Mouse (Mus musculus): ENCODE data around the gene Bnip1. TPM values are rescaled to one million over a fixed set of nuclear protein-coding genes. Genes with fewer than 3 reads are reported as not detected.

Gene Bnip1
- polyA plus RNA-seq, 1 experiment, result 21.4 TPM

GRCm38 (mm10) chr17:26793068-26793765 is 12.4 kb downstream of the Bnip1 start:
- no peaks in the 10 kb centered on the region for H3K27me3 ChIP-seq (replicated peaks; ENCODE audit: control insufficient read depth, insufficient read depth, low read length)
- H3K36me3 ChIP-seq (ENCODE audit: control insufficient read depth, insufficient read depth, low read length), result peaks cover 3% of the 10 kb centered on the region
- H3K4me1 ChIP-seq (ENCODE audit: control insufficient read depth, insufficient read depth, low read length), result no peaks in the 10 kb centered on the region
- no peak for DNase-seq
- no peak overlapping the region for H3K4me3 ChIP-seq (ENCODE audit: insufficient read depth, low read depth, low read length)
- WGBS, result 77% methylated on average over 5 of the region's 5 CpGs
- TF ChIP-seq POLR2A (IDR thresholded peaks at IDR 0.05; ENCODE audit: low read depth, low read length), result no peak
- TF ChIP-seq CTCF (conservative IDR thresholded peaks at IDR 0.05; ENCODE audit: insufficient read depth, insufficient read length, low read depth, low read length), result no peak
- no peak overlapping the region for H3K27ac ChIP-seq (ENCODE audit: insufficient read depth, low read depth, low read length)

- peak; percentile 59 for DNase-seq
- Histone ChIP-seq H3K4me1 (ENCODE audit: control insufficient read depth, insufficient read depth, low read length) (no peaks in the 10 kb centered on the region), H3K27me3 (replicated peaks; ENCODE audit: control insufficient read depth, insufficient read depth, low read length) (no peaks in the 10 kb centered on the region), H3K36me3 (ENCODE audit: control insufficient read depth, insufficient read depth, low read length) (peaks cover 3% of the 10 kb centered on the region), H3K4me3 (ENCODE audit: insufficient read depth, low read depth, low read length) (no peak overlapping the region), H3K27ac (ENCODE audit: insufficient read depth, low read depth, low read length) (no peak overlapping the region)
- TF ChIP-seq CTCF (conservative IDR thresholded peaks at IDR 0.05; ENCODE audit: insufficient read depth, insufficient read length, low read depth, low read length), result peak; percentile 90
- TF ChIP-seq POLR2A (IDR thresholded peaks at IDR 0.05; ENCODE audit: low read depth, low read length), result no peak
- WGBS, result 10% methylated on average over 3 of the region's 3 CpGs
Measured at GRCm38 (mm10) chr17:26794744-26795143, 13.9 kb downstream of the Bnip1 start.

GRCm38 (mm10) chr17:26795386-26795785 is 14.5 kb downstream of the Bnip1 start:
- no peak overlapping the region for H3K4me3 ChIP-seq (ENCODE audit: insufficient read depth, low read depth, low read length)
- 75% methylated on average over 7 of the region's 7 CpGs for WGBS
- DNase-seq, result no peak
- no peaks in the 10 kb centered on the region for H3K4me1 ChIP-seq (ENCODE audit: control insufficient read depth, insufficient read depth, low read length)
- no peaks in the 10 kb centered on the region for H3K27me3 ChIP-seq (replicated peaks; ENCODE audit: control insufficient read depth, insufficient read depth, low read length)
- TF ChIP-seq POLR2A (IDR thresholded peaks at IDR 0.05; ENCODE audit: low read depth, low read length), result no peak
- no peak for TF ChIP-seq CTCF (conservative IDR thresholded peaks at IDR 0.05; ENCODE audit: insufficient read depth, insufficient read length, low read depth, low read length)
- H3K36me3 ChIP-seq (ENCODE audit: control insufficient read depth, insufficient read depth, low read length), result peaks cover 3% of the 10 kb centered on the region
- no peak overlapping the region for H3K27ac ChIP-seq (ENCODE audit: insufficient read depth, low read depth, low read length)

- TF ChIP-seq CTCF (conservative IDR thresholded peaks at IDR 0.05; ENCODE audit: insufficient read depth, insufficient read length, low read depth, low read length), result no peak
- TF ChIP-seq POLR2A (IDR thresholded peaks at IDR 0.05; ENCODE audit: low read depth, low read length), result no peak
- Histone ChIP-seq H3K4me1 (ENCODE audit: control insufficient read depth, insufficient read depth, low read length) (no peaks in the 10 kb centered on the region), H3K4me3 (ENCODE audit: insufficient read depth, low read depth, low read length) (no peak overlapping the region), H3K27me3 (replicated peaks; ENCODE audit: control insufficient read depth, insufficient read depth, low read length) (no peaks in the 10 kb centered on the region), H3K27ac (ENCODE audit: insufficient read depth, low read depth, low read length) (no peak overlapping the region), H3K36me3 (ENCODE audit: control insufficient read depth, insufficient read depth, low read length) (no peaks in the 10 kb centered on the region)
- WGBS, result 72% methylated on average over 6 of the region's 6 CpGs
- DNase-seq, result no peak
Measured at GRCm38 (mm10) chr17:26797379-26798128, 16.7 kb downstream of the Bnip1 start.

- TF ChIP-seq POLR2A (IDR thresholded peaks at IDR 0.05; ENCODE audit: low read depth, low read length) (no peak), CTCF (conservative IDR thresholded peaks at IDR 0.05; ENCODE audit: insufficient read depth, insufficient read length, low read depth, low read length) (no peak)
- 79% methylated on average over 3 of the region's 3 CpGs for WGBS
Measured at GRCm38 (mm10) chr17:26802886-26803285, 22.0 kb downstream of the Bnip1 start.

GRCm38 (mm10) chr17:26812607-26813006 is 31.7 kb downstream of the Bnip1 start:
- 47% methylated on average over 2 of the region's 2 CpGs for WGBS
- H3K27me3 ChIP-seq (replicated peaks; ENCODE audit: control insufficient read depth, insufficient read depth, low read length), result no peaks in the 10 kb centered on the region
- no peak overlapping the region for H3K27ac ChIP-seq (ENCODE audit: insufficient read depth, low read depth, low read length)
- TF ChIP-seq CTCF (conservative IDR thresholded peaks at IDR 0.05; ENCODE audit: insufficient read depth, insufficient read length, low read depth, low read length) (no peak), POLR2A (IDR thresholded peaks at IDR 0.05; ENCODE audit: low read depth, low read length) (no peak)
- no peaks in the 10 kb centered on the region for H3K4me1 ChIP-seq (ENCODE audit: control insufficient read depth, insufficient read depth, low read length)
- no peaks in the 10 kb centered on the region for H3K36me3 ChIP-seq (ENCODE audit: control insufficient read depth, insufficient read depth, low read length)
- H3K4me3 ChIP-seq (ENCODE audit: insufficient read depth, low read depth, low read length), result no peak overlapping the region
- no peak for DNase-seq

More at GRCm38 (mm10) chr17:26802886-26803285, 22.0 kb downstream of the Bnip1 start:
- H3K27ac ChIP-seq (ENCODE audit: insufficient read depth, low read depth, low read length), result no peak overlapping the region
- no peaks in the 10 kb centered on the region for H3K36me3 ChIP-seq (ENCODE audit: control insufficient read depth, insufficient read depth, low read length)
- no peak for DNase-seq
- H3K27me3 ChIP-seq (replicated peaks; ENCODE audit: control insufficient read depth, insufficient read depth, low read length), result no peaks in the 10 kb centered on the region
- H3K4me3 ChIP-seq (ENCODE audit: insufficient read depth, low read depth, low read length), result no peak overlapping the region
- no peaks in the 10 kb centered on the region for H3K4me1 ChIP-seq (ENCODE audit: control insufficient read depth, insufficient read depth, low read length)

- no peak overlapping the region for H3K27ac ChIP-seq (ENCODE audit: insufficient read depth, low read depth, low read length)
- H3K36me3 ChIP-seq (ENCODE audit: control insufficient read depth, insufficient read depth, low read length), result no peaks in the 10 kb centered on the region
- DNase-seq, result no peak
- H3K4me1 ChIP-seq (ENCODE audit: control insufficient read depth, insufficient read depth, low read length), result no peaks in the 10 kb centered on the region
- 81% methylated on average over 9 of the region's 9 CpGs for WGBS
- H3K27me3 ChIP-seq (replicated peaks; ENCODE audit: control insufficient read depth, insufficient read depth, low read length), result no peaks in the 10 kb centered on the region
- TF ChIP-seq CTCF (conservative IDR thresholded peaks at IDR 0.05; ENCODE audit: insufficient read depth, insufficient read length, low read depth, low read length), result no peak
- TF ChIP-seq POLR2A (IDR thresholded peaks at IDR 0.05; ENCODE audit: low read depth, low read length), result no peak
- no peak overlapping the region for H3K4me3 ChIP-seq (ENCODE audit: insufficient read depth, low read depth, low read length)
Measured at GRCm38 (mm10) chr17:26813497-26813896, 32.6 kb downstream of the Bnip1 start.
